Mouse (Mus musculus): ENCODE data around the gene Optc. TPM values are rescaled to one million over a fixed set of nuclear protein-coding genes. Genes with fewer than 3 reads are reported as not detected.

Optc gene
- polyA plus RNA-seq, 1 experiment from 2014 or later: 1.9 TPM

DNA sequence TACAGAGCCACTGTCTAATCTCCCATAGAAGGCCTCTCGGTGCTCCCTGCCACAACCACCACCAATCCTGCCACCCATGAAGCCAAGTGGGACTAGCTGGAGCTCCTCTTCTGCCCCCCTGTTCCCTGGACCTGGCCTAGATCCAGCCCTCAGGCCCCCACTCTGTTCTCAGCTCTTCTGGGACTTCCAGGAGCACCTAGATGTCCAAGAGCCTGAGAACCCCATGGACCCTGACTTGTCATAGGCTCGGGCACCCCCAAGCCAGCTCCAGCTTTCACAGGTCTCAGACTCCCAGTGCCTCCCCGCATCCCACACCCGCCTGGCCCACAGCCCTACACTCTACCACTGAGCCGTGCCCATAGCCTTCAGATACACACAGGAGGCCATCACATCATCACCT, 15.3 kb upstream of the Optc start:
- H3K4me2 ChIP-seq: no peak overlapping the region
- no peaks in the 10 kb centered on the region for H3K36me3 ChIP-seq (ENCODE audit: control insufficient read depth, insufficient read depth, low read length)
- no peaks in the 10 kb centered on the region for H3K9me3 ChIP-seq (ENCODE audit: control insufficient read depth, low read length)
- ATAC-seq (ENCODE audit: low FRiP score): no peak
- H3K4me3 ChIP-seq (ENCODE audit: low read depth, low read length): no peak overlapping the region
- DNase-seq (ENCODE audit: low spot score, missing footprints): peak; percentile 35
- H3K4me1 ChIP-seq (ENCODE audit: control insufficient read depth, insufficient read depth, low read length): peaks cover 8% of the 10 kb centered on the region
- H3K9ac ChIP-seq (ENCODE audit: low read length): no peak overlapping the region
- H3K27ac ChIP-seq (ENCODE audit: low read depth, low read length): no peak overlapping the region
- H3K27me3 ChIP-seq (ENCODE audit: control insufficient read depth, insufficient read depth, low read length): no peaks in the 10 kb centered on the region
- 93% methylated on average over 5 of the region's 5 CpGs for WGBS

DNA sequence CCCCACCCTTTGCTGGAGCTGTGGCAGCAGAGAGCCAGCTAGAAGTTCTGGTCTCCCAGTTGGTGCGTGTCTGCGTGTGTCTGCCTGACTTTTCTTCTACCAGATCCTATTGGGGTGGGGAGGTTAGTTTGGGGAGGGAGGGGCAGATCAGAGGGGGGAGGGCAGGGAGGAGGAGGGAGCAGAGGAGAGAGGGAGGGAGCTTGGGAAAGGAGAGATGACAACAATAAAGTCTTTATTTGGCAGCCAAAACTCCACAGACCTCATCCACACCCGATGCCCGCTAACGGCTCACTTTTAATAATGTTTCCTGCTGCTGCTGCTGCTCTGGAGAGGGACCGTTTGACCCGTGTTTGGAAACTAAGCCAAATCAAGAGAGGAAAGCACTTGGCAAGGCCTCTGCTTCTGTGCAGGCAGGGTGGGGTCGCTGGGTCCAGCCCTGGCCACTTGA, 13.5 kb upstream of the Optc start, which contains the start of gene Prelp:
Gene Prelp (minus strand): TSS at position 111 of the 448 bp plus-strand sequence.
- H3K4me1 ChIP-seq (ENCODE audit: control insufficient read depth, insufficient read depth, low read length): peaks cover 16% of the 10 kb centered on the region
- ATAC-seq (ENCODE audit: low FRiP score): no peak
- peak within 1 kb of the TSS; percentile 4; the same call in 1 of the 2 replicates for H3K9ac ChIP-seq (ENCODE audit: low read length)

DNA sequence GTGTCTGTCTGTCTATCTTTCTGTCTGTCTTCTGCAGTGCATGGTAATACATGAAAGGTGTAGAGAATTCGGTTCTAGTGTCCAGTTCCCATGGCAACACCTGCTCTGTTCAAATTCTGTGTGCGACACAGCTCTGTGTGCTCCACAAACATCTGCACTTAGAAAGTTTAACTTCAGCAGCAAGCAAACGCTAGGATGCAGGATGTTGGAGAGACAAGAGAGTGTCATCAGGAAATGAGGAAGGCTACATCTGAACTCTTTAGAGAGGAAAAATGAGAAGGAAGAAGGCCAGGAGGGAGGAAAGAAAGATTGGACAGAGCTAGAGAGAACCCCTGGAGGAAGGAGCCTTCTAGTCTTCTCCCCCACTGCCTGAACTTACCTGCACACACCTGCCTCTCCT, 13.1 kb upstream of the Optc start:
- H3K4me2 ChIP-seq: 0 out of 2 replicates have a peak overlapping the region, but pooled peaks have one; percentile 4
- no peak overlapping the region for H3K27ac ChIP-seq (ENCODE audit: low read depth, low read length)
- no peaks in the 10 kb centered on the region for H3K36me3 ChIP-seq (ENCODE audit: control insufficient read depth, insufficient read depth, low read length)
- no peaks in the 10 kb centered on the region for H3K27me3 ChIP-seq (ENCODE audit: control insufficient read depth, insufficient read depth, low read length)
- H3K4me1 ChIP-seq (ENCODE audit: control insufficient read depth, insufficient read depth, low read length): peaks cover 16% of the 10 kb centered on the region
- H3K9ac ChIP-seq (ENCODE audit: low read length): peak overlapping the region; percentile 4; the same call in 1 of the 2 replicates
- DNase-seq (ENCODE audit: low spot score, missing footprints) (peak; percentile 81), ATAC-seq (ENCODE audit: low FRiP score) (no peak)
- H3K4me3 ChIP-seq (ENCODE audit: low read depth, low read length): no peak overlapping the region
- WGBS: 43% methylated on average over 3 of the region's 3 CpGs
- no peaks in the 10 kb centered on the region for H3K9me3 ChIP-seq (ENCODE audit: control insufficient read depth, low read length)

More for the DNA sequence above, 13.5 kb upstream of the Optc start, which contains the start of gene Prelp:
- Histone ChIP-seq H3K27me3 (ENCODE audit: control insufficient read depth, insufficient read depth, low read length) (no peaks in the 10 kb centered on the region), H3K36me3 (ENCODE audit: control insufficient read depth, insufficient read depth, low read length) (no peaks in the 10 kb centered on the region), H3K27ac (ENCODE audit: low read depth, low read length) (no peak within 1 kb of the TSS), H3K4me3 (ENCODE audit: low read depth, low read length) (no peak within 1 kb of the TSS), H3K4me2 (0 out of 2 replicates have a peak within 1 kb of the TSS, but pooled peaks have one; percentile 4), H3K9me3 (ENCODE audit: control insufficient read depth, low read length) (no peaks in the 10 kb centered on the region)
- 31% methylated on average over 8 of the region's 8 CpGs for WGBS
- peak; percentile 83 for DNase-seq (ENCODE audit: low spot score, missing footprints)

DNA sequence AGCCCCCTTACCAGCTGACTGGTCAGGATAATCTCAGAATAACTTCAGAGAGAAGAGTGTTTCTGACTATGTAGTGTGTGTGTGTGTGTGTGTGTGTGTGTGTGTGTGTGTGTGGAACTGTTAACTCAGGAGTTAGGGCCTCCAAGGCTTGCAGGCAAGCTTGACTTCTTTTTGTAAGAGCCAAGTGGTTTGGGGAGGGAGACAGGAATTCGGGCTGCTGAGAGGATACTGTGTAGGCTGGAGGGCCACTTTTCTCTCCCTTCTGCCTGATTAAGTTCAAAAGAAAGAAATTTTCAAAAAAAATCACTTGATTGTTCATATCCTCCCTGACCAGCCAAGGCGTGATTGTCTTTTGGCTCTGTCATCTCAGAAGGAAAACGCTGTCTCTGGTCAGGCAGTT, 12.6 kb upstream of the Optc start:
- DNase-seq (ENCODE audit: low spot score, missing footprints): peak; percentile 84
- 44% methylated on average over 3 of the region's 3 CpGs for WGBS

DNA sequence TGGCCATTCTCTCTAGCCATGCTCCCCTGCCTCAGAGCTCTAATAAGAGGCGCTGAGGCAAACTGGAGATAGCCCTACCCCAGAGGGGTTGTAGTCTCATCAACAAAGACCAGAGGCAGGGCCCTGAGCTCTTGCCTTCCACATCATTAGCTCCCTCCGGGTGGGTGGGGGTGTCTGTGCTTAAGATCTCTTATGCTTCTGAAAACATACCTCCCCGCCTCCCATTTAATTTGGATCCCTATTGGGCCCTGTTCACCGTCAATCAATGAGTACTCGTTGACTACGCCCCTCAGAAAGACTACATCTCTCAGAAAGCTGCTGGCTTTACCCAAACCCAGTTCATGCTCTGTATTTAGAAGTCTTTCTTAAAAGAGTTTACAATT, 10.3 kb upstream of the Optc start:
- H3K9me3 ChIP-seq (ENCODE audit: control insufficient read depth, low read length): no peaks in the 10 kb centered on the region
- no peaks in the 10 kb centered on the region for H3K27me3 ChIP-seq (ENCODE audit: control insufficient read depth, insufficient read depth, low read length)
- WGBS: 44% methylated on average over 6 of the region's 6 CpGs
- peaks cover 16% of the 10 kb centered on the region for H3K4me1 ChIP-seq (ENCODE audit: control insufficient read depth, insufficient read depth, low read length)
- peak; percentile 14; the same call in 1 of the 2 replicates for ATAC-seq (ENCODE audit: low FRiP score)
- no peaks in the 10 kb centered on the region for H3K36me3 ChIP-seq (ENCODE audit: control insufficient read depth, insufficient read depth, low read length)
- H3K9ac ChIP-seq (ENCODE audit: low read length): no peak overlapping the region
- H3K4me3 ChIP-seq (ENCODE audit: low read depth, low read length): no peak overlapping the region
- H3K4me2 ChIP-seq: no peak overlapping the region
- no peak overlapping the region for H3K27ac ChIP-seq (ENCODE audit: low read depth, low read length)
- peak; percentile 85 for DNase-seq (ENCODE audit: low spot score, missing footprints)

More for the DNA sequence above, 12.6 kb upstream of the Optc start:
- Histone ChIP-seq H3K27ac (ENCODE audit: low read depth, low read length) (no peak overlapping the region), H3K4me2 (no peak overlapping the region), H3K27me3 (ENCODE audit: control insufficient read depth, insufficient read depth, low read length) (no peaks in the 10 kb centered on the region), H3K4me3 (ENCODE audit: low read depth, low read length) (no peak overlapping the region), H3K9me3 (ENCODE audit: control insufficient read depth, low read length) (no peaks in the 10 kb centered on the region), H3K36me3 (ENCODE audit: control insufficient read depth, insufficient read depth, low read length) (no peaks in the 10 kb centered on the region), H3K9ac (ENCODE audit: low read length) (no peak overlapping the region), H3K4me1 (ENCODE audit: control insufficient read depth, insufficient read depth, low read length) (peaks cover 16% of the 10 kb centered on the region)
- ATAC-seq (ENCODE audit: low FRiP score): no peak; the same call in 1 of the 2 replicates

DNA sequence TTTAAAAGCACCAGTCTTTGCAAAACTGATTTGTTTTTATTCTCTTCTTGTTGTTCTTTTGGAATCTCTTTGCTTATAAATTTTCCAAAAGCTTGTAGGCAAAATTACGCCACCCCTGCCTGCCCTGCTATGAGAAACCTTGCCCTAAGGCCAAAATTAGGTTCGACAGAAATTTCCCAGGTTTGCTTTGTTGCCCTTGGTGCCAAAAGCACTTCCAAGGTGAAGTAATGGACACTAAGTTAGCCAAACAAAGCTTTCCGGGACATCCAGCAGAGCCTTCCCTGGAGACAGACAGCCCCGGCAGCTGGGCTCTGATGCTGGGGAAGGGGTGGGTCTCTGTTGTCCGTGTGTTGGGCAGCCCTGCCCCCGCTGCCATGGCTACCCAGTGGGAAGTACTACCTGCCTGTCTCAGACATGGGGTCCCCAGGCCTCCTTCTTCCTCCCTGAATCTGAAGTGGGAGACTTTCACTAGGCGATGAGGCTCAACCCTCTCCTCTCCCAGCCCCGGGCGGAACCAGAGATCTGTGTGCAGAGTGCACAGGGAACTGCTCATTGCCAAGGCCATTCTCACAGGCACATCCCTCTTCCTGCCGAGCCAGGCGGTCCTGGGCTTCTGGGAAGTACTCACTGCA, 9.8 kb upstream of the Optc start:
- ATAC-seq (ENCODE audit: low FRiP score) (peak; percentile 46), DNase-seq (ENCODE audit: low spot score, missing footprints) (no peak)
- Histone ChIP-seq H3K36me3 (ENCODE audit: control insufficient read depth, insufficient read depth, low read length) (no peaks in the 10 kb centered on the region), H3K27me3 (ENCODE audit: control insufficient read depth, insufficient read depth, low read length) (no peaks in the 10 kb centered on the region), H3K27ac (ENCODE audit: low read depth, low read length) (no peak overlapping the region), H3K4me1 (ENCODE audit: control insufficient read depth, insufficient read depth, low read length) (peaks cover 16% of the 10 kb centered on the region), H3K4me3 (ENCODE audit: low read depth, low read length) (no peak overlapping the region), H3K9ac (ENCODE audit: low read length) (no peak overlapping the region), H3K9me3 (ENCODE audit: control insufficient read depth, low read length) (no peaks in the 10 kb centered on the region), H3K4me2 (no peak overlapping the region)
- 30% methylated on average over 11 of the region's 11 CpGs for WGBS

DNA sequence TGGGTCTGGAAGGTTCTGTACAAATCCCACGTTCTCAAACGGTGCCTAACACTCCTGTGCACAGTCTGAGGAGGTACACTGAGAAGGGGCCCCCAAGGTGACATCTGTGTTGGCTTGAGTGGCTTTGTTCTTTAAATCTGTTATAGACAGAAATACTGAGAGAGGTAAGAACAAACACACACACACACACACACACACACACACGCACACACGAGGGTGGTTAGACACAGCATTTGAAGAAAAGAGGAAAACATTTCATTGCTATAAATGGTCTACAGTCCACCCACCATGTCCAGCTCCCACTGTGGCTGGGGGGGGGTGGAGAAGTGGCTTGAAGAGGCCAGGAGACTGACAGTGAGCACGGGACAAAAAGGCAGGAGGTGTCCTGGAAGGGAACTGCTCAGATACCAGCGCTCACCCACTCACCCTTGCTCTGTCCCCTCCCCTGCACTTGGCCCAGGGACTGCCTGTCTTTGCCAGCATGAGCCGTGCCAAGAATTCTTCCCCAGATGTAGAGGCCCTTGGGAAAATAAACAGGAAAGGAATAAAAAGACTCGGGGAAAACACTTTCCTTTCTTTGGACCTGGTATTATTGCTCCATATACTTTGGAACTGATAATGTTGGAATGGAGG, 8.0 kb upstream of the Optc start:
- ATAC-seq (ENCODE audit: low FRiP score): no peak
- H3K36me3 ChIP-seq (ENCODE audit: control insufficient read depth, insufficient read depth, low read length): no peaks in the 10 kb centered on the region
- 68% methylated on average over 8 of the region's 8 CpGs for WGBS
- H3K27me3 ChIP-seq (ENCODE audit: control insufficient read depth, insufficient read depth, low read length): no peaks in the 10 kb centered on the region
- H3K9me3 ChIP-seq (ENCODE audit: control insufficient read depth, low read length): no peaks in the 10 kb centered on the region
- no peak overlapping the region for H3K4me3 ChIP-seq (ENCODE audit: low read depth, low read length)
- DNase-seq (ENCODE audit: low spot score, missing footprints): peak; percentile 72
- H3K4me2 ChIP-seq: no peak overlapping the region
- H3K4me1 ChIP-seq (ENCODE audit: control insufficient read depth, insufficient read depth, low read length): peaks cover 12% of the 10 kb centered on the region
- no peak overlapping the region for H3K9ac ChIP-seq (ENCODE audit: low read length)
- H3K27ac ChIP-seq (ENCODE audit: low read depth, low read length): no peak overlapping the region

DNA sequence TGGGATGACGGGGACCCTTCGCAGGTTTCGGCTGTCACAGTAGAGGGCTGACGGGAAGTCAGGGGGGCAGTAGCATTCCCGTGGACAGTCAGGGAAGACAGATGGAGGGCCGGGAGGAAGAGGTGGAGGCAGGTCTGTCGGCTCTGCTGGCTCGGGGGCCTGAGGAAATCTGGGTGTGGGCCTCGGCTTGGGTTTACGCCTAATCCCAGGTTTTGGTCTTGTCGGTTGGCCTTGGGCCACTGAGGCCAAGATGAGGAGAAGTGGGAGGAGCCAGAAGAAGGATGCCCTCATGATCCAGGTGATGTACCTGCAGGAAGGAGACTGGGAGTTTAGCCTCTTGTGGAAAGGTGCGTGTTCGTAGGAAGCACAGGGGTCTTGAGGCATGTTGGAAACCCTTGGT, 7.3 kb upstream of the Optc start:
- H3K36me3 ChIP-seq (ENCODE audit: control insufficient read depth, insufficient read depth, low read length): no peaks in the 10 kb centered on the region
- DNase-seq (ENCODE audit: low spot score, missing footprints): peak; percentile 45
- no peak for ATAC-seq (ENCODE audit: low FRiP score)
- peaks cover 11% of the 10 kb centered on the region for H3K4me1 ChIP-seq (ENCODE audit: control insufficient read depth, insufficient read depth, low read length)
- H3K9me3 ChIP-seq (ENCODE audit: control insufficient read depth, low read length): no peaks in the 10 kb centered on the region
- WGBS: 89% methylated on average over 13 of the region's 13 CpGs
- H3K4me3 ChIP-seq (ENCODE audit: low read depth, low read length): no peak overlapping the region
- H3K27me3 ChIP-seq (ENCODE audit: control insufficient read depth, insufficient read depth, low read length): no peaks in the 10 kb centered on the region
- H3K27ac ChIP-seq (ENCODE audit: low read depth, low read length): no peak overlapping the region
- H3K4me2 ChIP-seq: no peak overlapping the region
- no peak overlapping the region for H3K9ac ChIP-seq (ENCODE audit: low read length)

DNA sequence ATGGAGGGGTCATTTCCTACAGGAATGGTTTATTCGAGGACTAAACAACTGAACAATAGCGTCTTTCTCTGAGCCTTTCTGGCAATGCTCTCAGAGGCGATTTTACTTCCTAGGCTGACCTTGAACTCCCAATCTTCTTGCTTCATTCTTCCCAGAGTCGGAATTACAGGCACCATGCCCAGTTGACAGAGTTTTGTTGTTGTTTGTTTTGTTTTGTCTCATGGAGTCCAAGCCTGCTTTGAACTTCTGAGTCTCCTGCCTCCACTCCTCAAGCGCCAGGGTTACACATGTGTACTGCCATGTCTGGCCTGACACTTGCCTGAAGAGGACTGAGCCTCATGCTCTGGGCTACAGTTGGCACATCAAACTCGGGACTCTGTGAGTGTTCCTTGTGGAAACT, 5.2 kb upstream of the Optc start:
- Histone ChIP-seq H3K27ac (ENCODE audit: low read depth, low read length) (no peak overlapping the region), H3K9me3 (ENCODE audit: control insufficient read depth, low read length) (no peaks in the 10 kb centered on the region), H3K4me2 (no peak overlapping the region), H3K27me3 (ENCODE audit: control insufficient read depth, insufficient read depth, low read length) (no peaks in the 10 kb centered on the region), H3K4me1 (ENCODE audit: control insufficient read depth, insufficient read depth, low read length) (peaks cover 17% of the 10 kb centered on the region), H3K36me3 (ENCODE audit: control insufficient read depth, insufficient read depth, low read length) (no peaks in the 10 kb centered on the region), H3K4me3 (ENCODE audit: low read depth, low read length) (no peak overlapping the region), H3K9ac (ENCODE audit: low read length) (no peak overlapping the region)
- 68% methylated on average over 6 of the region's 6 CpGs for WGBS
- ATAC-seq (ENCODE audit: low FRiP score) (no peak), DNase-seq (ENCODE audit: low spot score, missing footprints) (peak; percentile 73)

Measured in midbrain, embryonic 11.5 days (tissue).